Mouse (Mus musculus) intestine, postnatal 0 days (tissue): ENCODE results near the gene Pold1. TPM values are rescaled to one million over a fixed set of nuclear protein-coding genes. Genes with fewer than 3 reads are reported as not detected.
A peak's percentile ranks its signal among the peaks of the same experiment; 100 is the strongest.

Experiments
- ATAC-seq: fragments of 200-750 bp; cut with Nextera tagmentation; 2 replicates; pipeline ENCODE4 v1.8.0; 2017; ENCODE audit warnings: mild to moderate bottlenecking, moderate TSS enrichment, moderate library complexity
- H3K27ac ChIP-seq: fragments of 300-500 bp; sonication (generic); 2 replicates; pipeline ENCODE4 v1.5.1; 2014; ENCODE audit warnings: mild to moderate bottlenecking, low read depth, low read length, moderate library complexity
- H3K27me3 ChIP-seq: fragments of 300-500 bp; sonication (generic); replicated peaks from 2 replicates; pipeline ENCODE4 v1.6.1; 2014; ENCODE audit warnings: low read length, mixed read lengths; ENCODE audit not compliant: control insufficient read depth, insufficient read depth
- H3K36me3 ChIP-seq: fragments of 300-500 bp; sonication (generic); 2 replicates; pipeline ENCODE4 v1.6.1; 2014; ENCODE audit warnings: mild to moderate bottlenecking, moderate library complexity; ENCODE audit not compliant: control insufficient read depth, insufficient read depth
- H3K4me1 ChIP-seq: fragments of 300-500 bp; sonication (generic); replicated peaks from 2 replicates; pipeline ENCODE4 v1.6.1; 2014; ENCODE audit warnings: antibody characterized with exemption, low read length, mixed read lengths; ENCODE audit not compliant: control insufficient read depth, insufficient read depth
- H3K4me2 ChIP-seq: fragments of 300-500 bp; sonication (generic); replicated peaks from 2 replicates; pipeline ENCODE4 v1.6.1; 2014; ENCODE audit warnings: low read depth, mild to moderate bottlenecking, moderate library complexity
- H3K4me3 ChIP-seq: fragments of 300-500 bp; sonication (generic); 2 replicates; pipeline ENCODE4 v1.5.1; 2014; ENCODE audit warnings: low read depth, low read length
- H3K9ac ChIP-seq: fragments of 300-500 bp; sonication (generic); 2 replicates; pipeline ENCODE4 v1.6.1; 2014; ENCODE audit warnings: mild to moderate bottlenecking, low read depth, low read length
- H3K9me3 ChIP-seq: fragments of 300-500 bp; sonication (generic); 2 replicates; pipeline ENCODE4 v1.6.1; 2016; ENCODE audit warnings: mixed run types; ENCODE audit not compliant: control insufficient read depth
- CTCF ChIP-seq: sonication (generic); IDR thresholded peaks from 2 replicates; pipeline ENCODE4 v1.5.1; 2016; ENCODE audit warnings: low read depth, mild to moderate bottlenecking, control low read depth, antibody characterized with exemption, moderate library complexity
- WGBS: fragments of 180-500 bp; shearing (Covaris S2); extraction: QIAGEN DNeasy Blood & Tissue Kit; methylation state at CpG from one replicate; pipeline ENCODE4 v1.1.7; 2014; 5-methylcytosine and 5-hydroxymethylcytosine counted together
- polyA plus RNA-seq: library from polyadenylated mRNA; unstranded; fragments of >200 nt; fragmentation: Nextera tagmentation; extraction: Ambion mirVana; gene quantifications from 2 replicates; pipeline ENCODE4 v1.2.1, GENCODE M21; 2015

Pold1 gene
- polyA plus RNA-seq, 1 experiment from 2014 or later, result 16.8 TPM

- Histone ChIP-seq H3K9me3 (no peaks in the 10 kb centered on the region), H3K9ac (no peak overlapping the region), H3K27me3 (peaks cover 37% of the 10 kb centered on the region), H3K4me1 (peaks cover 4% of the 10 kb centered on the region; the same call in 1 of the 2 replicates), H3K27ac (no peak overlapping the region), H3K4me3 (no peak overlapping the region), H3K36me3 (no peaks in the 10 kb centered on the region), H3K4me2 (no peak overlapping the region)
- TF ChIP-seq CTCF, result no peak
- 66% methylated on average over 6 of the region's 6 CpGs for WGBS
- no peak for ATAC-seq
These were observed 45.6 kb upstream of the Pold1 start for GRCm38 (mm10) chr7:44594291-44594690.

GRCm38 (mm10) chr7:44593775-44594174 is 45.1 kb upstream of the Pold1 start:
- TF ChIP-seq CTCF, result peak; percentile 25; the same call in 1 of the 2 replicates
- H3K27ac ChIP-seq, result no peak overlapping the region
- H3K27me3 ChIP-seq, result peaks cover 39% of the 10 kb centered on the region
- no peaks in the 10 kb centered on the region for H3K36me3 ChIP-seq
- WGBS, result 1% methylated on average over 21 of the region's 22 CpGs
- peak; percentile 25; the same call in 1 of the 2 replicates for ATAC-seq
- H3K9me3 ChIP-seq, result no peaks in the 10 kb centered on the region
- H3K4me2 ChIP-seq, result 0 out of 2 replicates have a peak overlapping the region, but pooled peaks have one; percentile 24
- peaks cover 4% of the 10 kb centered on the region; the same call in 1 of the 2 replicates for H3K4me1 ChIP-seq
- no peak overlapping the region for H3K9ac ChIP-seq
- H3K4me3 ChIP-seq, result no peak overlapping the region

GRCm38 (mm10) chr7:44593051-44593450 is 44.4 kb upstream of the Pold1 start:
- no peak overlapping the region for H3K4me3 ChIP-seq
- H3K4me1 ChIP-seq, result peaks cover 4% of the 10 kb centered on the region; the same call in 1 of the 2 replicates
- WGBS, result 5% methylated on average over 15 of the region's 15 CpGs
- ATAC-seq, result no peak
- H3K36me3 ChIP-seq, result no peaks in the 10 kb centered on the region
- H3K9me3 ChIP-seq, result no peaks in the 10 kb centered on the region
- no peak overlapping the region for H3K27ac ChIP-seq
- H3K9ac ChIP-seq, result no peak overlapping the region
- TF ChIP-seq CTCF, result no peak
- no peak overlapping the region for H3K4me2 ChIP-seq
- H3K27me3 ChIP-seq, result peaks cover 46% of the 10 kb centered on the region

- Histone ChIP-seq H3K4me2 (peak overlapping the region; percentile 96), H3K36me3 (no peaks in the 10 kb centered on the region), H3K4me1 (peaks cover 4% of the 10 kb centered on the region; the same call in 1 of the 2 replicates), H3K9ac (no peak overlapping the region), H3K4me3 (peak overlapping the region; percentile 53), H3K27ac (no peak overlapping the region), H3K27me3 (peaks cover 61% of the 10 kb centered on the region), H3K9me3 (no peaks in the 10 kb centered on the region)
- TF ChIP-seq CTCF, result no peak
- 1% methylated on average over 49 of the region's 60 CpGs for WGBS
- no peak for ATAC-seq
These were observed 42.9 kb upstream of the Pold1 start for GRCm38 (mm10) chr7:44591348-44592116.

- under 1% methylated on average over 71 of the region's 80 CpGs for WGBS
- H3K9ac ChIP-seq, result 0 out of 2 replicates have a peak within 1 kb of the TSS, but pooled peaks have one; percentile 26
- peaks cover 70% of the 10 kb centered on the region for H3K27me3 ChIP-seq
- TF ChIP-seq CTCF, result no peak
- peak within 1 kb of the TSS; percentile 53 for H3K4me3 ChIP-seq
- H3K9me3 ChIP-seq, result no peaks in the 10 kb centered on the region
- no peak within 1 kb of the TSS for H3K27ac ChIP-seq
- H3K4me1 ChIP-seq, result peaks cover 4% of the 10 kb centered on the region; the same call in 1 of the 2 replicates
- peak within 1 kb of the TSS; percentile 96 for H3K4me2 ChIP-seq
- H3K36me3 ChIP-seq, result no peaks in the 10 kb centered on the region
- peak; percentile 92 for ATAC-seq
These were observed 42.0 kb upstream of the Pold1 start, which contains the start of gene Kcnc3 for GRCm38 (mm10) chr7:44590402-44591347. TSS of gene Kcnc3 (plus strand) at chr7:44590664.

- Histone ChIP-seq H3K36me3 (no peaks in the 10 kb centered on the region), H3K9ac (no peak overlapping the region), H3K9me3 (no peaks in the 10 kb centered on the region), H3K27me3 (peaks cover 77% of the 10 kb centered on the region), H3K4me2 (peak overlapping the region; percentile 96), H3K4me1 (peaks cover 4% of the 10 kb centered on the region; the same call in 1 of the 2 replicates), H3K27ac (no peak overlapping the region), H3K4me3 (0 out of 2 replicates have a peak overlapping the region, but pooled peaks have one; percentile 53)
- no peak for TF ChIP-seq CTCF
- 9% methylated on average over 13 of the region's 13 CpGs for WGBS
- ATAC-seq, result no peak
These were observed 41.3 kb upstream of the Pold1 start for GRCm38 (mm10) chr7:44589946-44590345.
